Mouse (Mus musculus): ENCODE measurements around the gene Tm2d3.

DNA sequence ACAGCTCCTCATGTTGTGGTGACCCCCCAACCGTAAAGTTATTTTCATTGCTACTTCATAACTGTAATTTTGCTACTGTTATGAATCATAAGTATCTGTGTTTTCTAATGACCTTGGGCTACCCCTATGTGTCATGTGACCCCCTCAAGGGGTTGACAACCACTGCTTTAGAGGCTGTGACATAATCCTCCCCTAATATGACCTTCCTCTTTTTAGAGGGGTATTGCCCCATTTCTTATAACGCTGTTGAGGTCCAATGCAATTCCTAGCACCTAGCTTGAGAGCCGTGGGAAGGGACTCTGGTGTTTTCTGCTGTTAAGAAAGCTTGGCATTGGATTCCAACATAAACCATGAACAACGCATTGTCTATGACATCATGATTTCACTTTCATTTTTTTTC, 40.3 kb upstream of the Tm2d3 start:
- TF ChIP-seq CTCF (IDR thresholded peaks at IDR 0.05; ENCODE audit: borderline replicate concordance, control insufficient read depth, extremely low read depth, insufficient read depth, low read length, poor library complexity) (no peak), POLR2A (IDR thresholded peaks at IDR 0.05; ENCODE audit: control insufficient read depth, extremely low read depth, insufficient read depth, low read length, poor library complexity) (no peak)
